Mouse (Mus musculus) ES-Bruce4 (cell line): ENCODE results near the gene Gja10.

Source experiments
- CTCF ChIP-seq: IDR thresholded peaks from one replicate; pipeline ENCODE4 v1.8.1; 2011; ENCODE audit warnings: low read depth, low read length
- EP300 ChIP-seq: IDR thresholded peaks from 2 replicates; pipeline ENCODE4 v1.6.1; 2011; ENCODE audit warnings: low read depth, low read length; ENCODE audit not compliant: insufficient read depth
- POLR2A ChIP-seq: IDR thresholded peaks from one replicate; pipeline ENCODE4 v1.8.1; 2011; ENCODE audit warnings: low read length; ENCODE audit not compliant: insufficient read depth

GRCm38 (mm10) chr4:32569054-32569453, 33.5 kb downstream of the Gja10 start:
- TF ChIP-seq CTCF: no peak
- no peak for TF ChIP-seq POLR2A
- no peak for TF ChIP-seq EP300
